Mouse (Mus musculus) ovary, postnatal 10 days (tissue): ENCODE measurements around the gene Mycbp2.

ENCODE experiments used
- DNase-seq: peaks from one replicate; pipeline ENCODE4 v3.0.0; 2022; ENCODE audit warnings: low spot score

The Mycbp2 gene

GRCm38 (mm10) chr14:103071471-103071870, 275.1 kb downstream of the Mycbp2 start:
- DNase-seq: no peak

- DNase-seq: no peak
Measured at GRCm38 (mm10) chr14:103070790-103071189, 275.8 kb downstream of the Mycbp2 start.

GRCm38 (mm10) chr14:103069864-103070611, 276.6 kb downstream of the Mycbp2 start, which contains the start of gene Cln5:
Gene Cln5 (plus strand): TSS chr14:103070216.
- peak; percentile 71 for DNase-seq

GRCm38 (mm10) chr14:103069465-103069863, 277.1 kb downstream of the Mycbp2 start:
- DNase-seq: no peak

- DNase-seq: no peak
Measured at GRCm38 (mm10) chr14:103065294-103066167, 281.1 kb downstream of the Mycbp2 start.
